Mouse (Mus musculus): ENCODE data around the gene Rbm44. TPM values are rescaled to one million over a fixed set of nuclear protein-coding genes. Genes with fewer than 3 reads are reported as not detected.

The Rbm44 gene
- 0.25 and 1.4 TPM in 2 replicates for polyA plus RNA-seq (2014; fragmentation: Nextera tagmentation; extraction: Ambion mirVana)

DNA sequence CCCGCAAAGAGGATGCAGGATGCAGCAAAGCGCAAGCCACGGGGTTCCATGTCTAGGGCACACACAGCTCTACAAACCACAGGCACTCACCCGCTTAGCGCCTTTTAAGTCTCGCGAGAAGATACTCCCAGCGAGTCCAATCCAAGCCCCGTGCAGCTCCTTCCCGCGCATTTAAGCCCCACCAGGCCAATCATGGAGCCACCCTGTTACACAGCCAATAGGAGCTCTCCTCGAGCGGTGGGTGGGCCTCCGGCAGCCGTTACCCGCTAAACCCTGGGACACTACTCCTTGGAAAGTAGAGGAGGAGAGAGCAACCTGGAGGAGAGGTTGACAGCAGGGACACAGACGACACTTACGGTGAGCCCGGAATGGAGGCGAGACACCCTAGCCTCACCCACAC lies at the start of gene Rbm44:
Rbm44 (plus strand) TSS at position 277 of the 400 bp plus-strand sequence.
- 63% methylated on average over 20 of the region's 20 CpGs for WGBS
- Histone ChIP-seq H3K27ac (ENCODE audit: low read depth, low read length) (no peak within 1 kb of the TSS), H3K4me3 (ENCODE audit: low read depth, low read length) (no peak within 1 kb of the TSS), H3K9ac (ENCODE audit: low read depth, low read length) (no peak within 1 kb of the TSS), H3K36me3 (ENCODE audit: control insufficient read depth, insufficient read depth, low read length) (no peaks in the 10 kb centered on the region), H3K27me3 (ENCODE audit: control insufficient read depth, insufficient read depth, low read length) (no peaks in the 10 kb centered on the region), H3K9me3 (ENCODE audit: control insufficient read depth, low read length) (no peaks in the 10 kb centered on the region), H3K4me2 (replicated peaks; ENCODE audit: low read depth, low read length) (no peak within 1 kb of the TSS), H3K4me1 (replicated peaks; ENCODE audit: control insufficient read depth, insufficient read depth, low read length) (no peaks in the 10 kb centered on the region)
- ATAC-seq (ENCODE audit: low FRiP score) (no peak), DNase-seq (ENCODE audit: low spot score) (no peak)

GRCm38 (mm10) chr1:91095258-91095657 lies 49.6 kb upstream of the Rbm44 start:
- no peak overlapping the region for H3K4me2 ChIP-seq (replicated peaks; ENCODE audit: low read depth, low read length)
- no peak for ATAC-seq (ENCODE audit: low FRiP score)
- no peaks in the 10 kb centered on the region for H3K4me1 ChIP-seq (replicated peaks; ENCODE audit: control insufficient read depth, insufficient read depth, low read length)
- H3K9me3 ChIP-seq (ENCODE audit: control insufficient read depth, low read length): no peaks in the 10 kb centered on the region
- H3K27ac ChIP-seq (ENCODE audit: low read depth, low read length): no peak overlapping the region
- H3K4me3 ChIP-seq (ENCODE audit: low read depth, low read length): no peak overlapping the region
- no peaks in the 10 kb centered on the region for H3K36me3 ChIP-seq (ENCODE audit: control insufficient read depth, insufficient read depth, low read length)
- 90% methylated on average over 3 of the region's 3 CpGs for WGBS
- H3K9ac ChIP-seq (ENCODE audit: low read depth, low read length): no peak overlapping the region
- DNase-seq (ENCODE audit: low spot score): no peak
- no peaks in the 10 kb centered on the region for H3K27me3 ChIP-seq (ENCODE audit: control insufficient read depth, insufficient read depth, low read length)

DNA sequence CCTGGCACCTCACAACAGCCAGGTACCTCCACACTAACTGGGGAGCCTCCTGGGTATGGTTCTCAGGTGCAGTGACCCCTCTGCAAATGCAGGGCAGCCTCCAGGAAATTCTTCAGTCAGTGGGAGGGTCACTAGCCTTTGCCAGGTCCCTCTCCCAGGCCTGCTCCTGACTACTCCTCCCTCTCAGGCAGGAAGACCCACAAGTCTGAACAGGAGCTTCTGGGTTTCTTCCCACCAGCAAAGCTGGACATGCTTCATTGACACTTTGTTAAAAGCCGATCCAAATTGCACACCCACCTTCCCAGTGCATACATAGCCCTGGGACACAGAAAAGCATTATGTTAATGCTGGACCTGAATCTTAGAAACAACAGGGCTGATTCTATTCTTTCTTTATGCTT lies 49.0 kb upstream of the Rbm44 start:
- 77% methylated on average over 1 of the region's 1 CpGs for WGBS
- H3K4me3 ChIP-seq (ENCODE audit: low read depth, low read length): no peak overlapping the region
- H3K27ac ChIP-seq (ENCODE audit: low read depth, low read length): no peak overlapping the region
- DNase-seq (ENCODE audit: low spot score) (no peak), ATAC-seq (ENCODE audit: low FRiP score) (no peak)
- no peak overlapping the region for H3K9ac ChIP-seq (ENCODE audit: low read depth, low read length)
- no peaks in the 10 kb centered on the region for H3K27me3 ChIP-seq (ENCODE audit: control insufficient read depth, insufficient read depth, low read length)
- no peaks in the 10 kb centered on the region for H3K4me1 ChIP-seq (replicated peaks; ENCODE audit: control insufficient read depth, insufficient read depth, low read length)
- H3K9me3 ChIP-seq (ENCODE audit: control insufficient read depth, low read length): no peaks in the 10 kb centered on the region
- no peak overlapping the region for H3K4me2 ChIP-seq (replicated peaks; ENCODE audit: low read depth, low read length)
- no peaks in the 10 kb centered on the region for H3K36me3 ChIP-seq (ENCODE audit: control insufficient read depth, insufficient read depth, low read length)

- H3K36me3 ChIP-seq (ENCODE audit: control insufficient read depth, insufficient read depth, low read length): no peaks in the 10 kb centered on the region
- H3K9me3 ChIP-seq (ENCODE audit: control insufficient read depth, low read length): no peaks in the 10 kb centered on the region
- H3K27me3 ChIP-seq (ENCODE audit: control insufficient read depth, insufficient read depth, low read length): no peaks in the 10 kb centered on the region
- H3K27ac ChIP-seq (ENCODE audit: low read depth, low read length): no peak overlapping the region
- no peak overlapping the region for H3K4me3 ChIP-seq (ENCODE audit: low read depth, low read length)
- no peak overlapping the region for H3K9ac ChIP-seq (ENCODE audit: low read depth, low read length)
- ATAC-seq (ENCODE audit: low FRiP score) (no peak), DNase-seq (ENCODE audit: low spot score) (no peak)
- no peaks in the 10 kb centered on the region for H3K4me1 ChIP-seq (replicated peaks; ENCODE audit: control insufficient read depth, insufficient read depth, low read length)
- WGBS: 81% methylated on average over 5 of the region's 5 CpGs
- no peak overlapping the region for H3K4me2 ChIP-seq (replicated peaks; ENCODE audit: low read depth, low read length)
Measured at GRCm38 (mm10) chr1:91096490-91096889, 48.4 kb upstream of the Rbm44 start.

- Histone ChIP-seq H3K9ac (ENCODE audit: low read depth, low read length) (no peak overlapping the region), H3K27me3 (ENCODE audit: control insufficient read depth, insufficient read depth, low read length) (no peaks in the 10 kb centered on the region), H3K27ac (ENCODE audit: low read depth, low read length) (no peak overlapping the region), H3K4me2 (replicated peaks; ENCODE audit: low read depth, low read length) (no peak overlapping the region), H3K9me3 (ENCODE audit: control insufficient read depth, low read length) (no peaks in the 10 kb centered on the region), H3K4me3 (ENCODE audit: low read depth, low read length) (no peak overlapping the region), H3K4me1 (replicated peaks; ENCODE audit: control insufficient read depth, insufficient read depth, low read length) (no peaks in the 10 kb centered on the region), H3K36me3 (ENCODE audit: control insufficient read depth, insufficient read depth, low read length) (no peaks in the 10 kb centered on the region)
- 88% methylated on average over 11 of the region's 11 CpGs for WGBS
- ATAC-seq (ENCODE audit: low FRiP score) (no peak), DNase-seq (ENCODE audit: low spot score) (no peak)
Measured at GRCm38 (mm10) chr1:91097283-91097834, 47.5 kb upstream of the Rbm44 start.

- ATAC-seq (ENCODE audit: low FRiP score): peak; percentile 79
- Histone ChIP-seq H3K9ac (ENCODE audit: low read depth, low read length) (0 out of 2 replicates have a peak overlapping the region, but pooled peaks have one; percentile 23), H3K27ac (ENCODE audit: low read depth, low read length) (no peak overlapping the region; the same call in 1 of the 2 replicates), H3K27me3 (ENCODE audit: control insufficient read depth, insufficient read depth, low read length) (no peaks in the 10 kb centered on the region), H3K4me2 (replicated peaks; ENCODE audit: low read depth, low read length) (no peak overlapping the region), H3K36me3 (ENCODE audit: control insufficient read depth, insufficient read depth, low read length) (no peaks in the 10 kb centered on the region), H3K4me1 (replicated peaks; ENCODE audit: control insufficient read depth, insufficient read depth, low read length) (no peaks in the 10 kb centered on the region), H3K4me3 (ENCODE audit: low read depth, low read length) (no peak overlapping the region), H3K9me3 (ENCODE audit: control insufficient read depth, low read length) (no peaks in the 10 kb centered on the region)
- peak; percentile 85 for DNase-seq (ENCODE audit: low spot score)
- 12% methylated on average over 6 of the region's 6 CpGs for WGBS
Measured at GRCm38 (mm10) chr1:91098887-91099286, 46.0 kb upstream of the Rbm44 start.

- no peak overlapping the region for H3K4me2 ChIP-seq (replicated peaks; ENCODE audit: low read depth, low read length)
Measured at GRCm38 (mm10) chr1:91101709-91102440, 43.0 kb upstream of the Rbm44 start.

DNA sequence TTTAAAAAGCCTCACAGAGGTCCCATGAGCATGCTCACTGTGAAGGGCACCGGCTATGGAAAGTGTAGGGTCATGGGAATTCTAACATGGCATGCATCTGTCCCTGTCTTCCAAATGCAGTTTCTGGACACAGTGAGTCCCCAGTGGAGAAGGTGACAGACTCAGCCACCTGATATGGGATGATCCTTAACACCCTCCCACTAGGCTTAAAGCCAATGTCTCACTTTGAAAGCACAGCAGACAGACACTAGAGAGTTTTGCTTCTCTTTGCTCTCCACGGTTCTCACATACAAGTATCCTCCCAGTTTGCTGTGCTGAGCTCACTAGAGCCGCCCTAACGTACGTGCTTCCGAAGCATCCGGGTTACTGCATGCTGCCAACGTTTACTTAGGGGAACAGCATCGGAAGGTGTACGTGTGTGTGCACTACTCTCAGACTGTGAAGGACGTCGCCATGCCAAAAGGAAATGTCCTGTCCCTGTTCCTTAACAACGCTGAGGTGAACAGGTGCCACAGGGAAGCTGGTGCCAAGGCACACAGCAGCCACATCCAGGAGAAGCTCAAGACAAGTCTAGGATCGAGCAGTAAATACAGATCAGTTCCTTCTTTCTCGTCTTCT lies 41.4 kb upstream of the Rbm44 start:
- H3K36me3 ChIP-seq (ENCODE audit: control insufficient read depth, insufficient read depth, low read length): no peaks in the 10 kb centered on the region
- H3K9ac ChIP-seq (ENCODE audit: low read depth, low read length): no peak overlapping the region
- no peak for ATAC-seq (ENCODE audit: low FRiP score)
- no peaks in the 10 kb centered on the region for H3K27me3 ChIP-seq (ENCODE audit: control insufficient read depth, insufficient read depth, low read length)
- H3K4me2 ChIP-seq (replicated peaks; ENCODE audit: low read depth, low read length): no peak overlapping the region
- H3K4me3 ChIP-seq (ENCODE audit: low read depth, low read length): no peak overlapping the region
- H3K27ac ChIP-seq (ENCODE audit: low read depth, low read length): no peak overlapping the region
- no peaks in the 10 kb centered on the region for H3K4me1 ChIP-seq (replicated peaks; ENCODE audit: control insufficient read depth, insufficient read depth, low read length)
- WGBS: 93% methylated on average over 15 of the region's 15 CpGs
- DNase-seq (ENCODE audit: low spot score): no peak
- H3K9me3 ChIP-seq (ENCODE audit: control insufficient read depth, low read length): no peaks in the 10 kb centered on the region

More at GRCm38 (mm10) chr1:91101709-91102440, 43.0 kb upstream of the Rbm44 start:
- Histone ChIP-seq H3K27ac (ENCODE audit: low read depth, low read length) (no peak overlapping the region), H3K9me3 (ENCODE audit: control insufficient read depth, low read length) (no peaks in the 10 kb centered on the region), H3K27me3 (ENCODE audit: control insufficient read depth, insufficient read depth, low read length) (no peaks in the 10 kb centered on the region), H3K4me1 (replicated peaks; ENCODE audit: control insufficient read depth, insufficient read depth, low read length) (no peaks in the 10 kb centered on the region), H3K9ac (ENCODE audit: low read depth, low read length) (no peak overlapping the region), H3K36me3 (ENCODE audit: control insufficient read depth, insufficient read depth, low read length) (no peaks in the 10 kb centered on the region), H3K4me3 (ENCODE audit: low read depth, low read length) (no peak overlapping the region)
- DNase-seq (ENCODE audit: low spot score) (no peak), ATAC-seq (ENCODE audit: low FRiP score) (no peak)
- 87% methylated on average over 11 of the region's 11 CpGs for WGBS

All from hindbrain, embryonic 11.5 days (tissue).